Mouse (Mus musculus): Measurements from ENCODE around the gene Zfp628. TPM values are rescaled to one million over a fixed set of nuclear protein-coding genes. Genes with fewer than 3 reads are reported as not detected.
A peak's percentile ranks its signal among the peaks of the same experiment; 100 is the strongest.

Zfp628 gene
- total RNA-seq, 2 experiments from 2014 or later = 1.9 to 7.3 TPM

DNA sequence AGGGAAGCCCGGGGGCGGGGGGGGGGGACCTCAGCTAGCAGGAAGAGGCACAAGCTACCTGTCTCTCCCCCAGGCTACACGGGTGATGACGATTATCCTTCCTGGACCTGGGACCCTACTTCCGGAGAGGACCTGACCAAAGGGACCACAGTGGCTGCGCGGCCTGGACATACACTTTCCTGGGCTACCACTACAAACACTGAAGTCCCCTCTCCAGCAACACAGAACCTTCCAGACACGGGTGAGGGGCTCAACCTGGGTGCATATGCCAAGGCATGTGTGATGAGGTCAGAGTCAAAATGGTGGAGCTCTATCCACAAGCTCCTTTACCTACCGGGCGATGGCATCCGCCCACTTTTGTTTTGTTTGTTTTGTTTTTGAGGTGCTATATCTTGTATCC, 22.4 kb downstream of the Zfp628 start:
- ATAC-seq (ENCODE audit: poor library complexity, severe bottlenecking) = no peak

DNA sequence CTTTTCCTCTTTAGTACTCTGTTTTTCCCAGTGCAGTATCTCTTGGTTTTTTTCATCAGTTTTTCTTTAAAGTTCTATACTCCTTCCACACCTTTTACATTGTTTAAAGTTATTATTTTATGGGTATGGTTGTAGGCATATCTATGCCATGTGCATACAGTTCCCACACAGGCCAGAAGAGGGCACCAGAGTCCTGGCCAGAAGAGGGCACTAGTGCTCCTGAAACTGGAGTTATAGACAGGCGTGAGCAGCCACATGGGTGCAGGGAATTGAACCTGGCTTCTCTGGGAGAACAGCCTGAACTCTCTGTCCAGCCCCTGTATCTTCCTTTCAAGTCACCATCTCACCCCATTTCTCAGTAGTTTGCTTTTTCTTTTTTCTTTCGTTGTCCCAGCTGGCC, 23.4 kb downstream of the Zfp628 start:
- peak; percentile 60 for ATAC-seq (ENCODE audit: poor library complexity, severe bottlenecking)

DNA sequence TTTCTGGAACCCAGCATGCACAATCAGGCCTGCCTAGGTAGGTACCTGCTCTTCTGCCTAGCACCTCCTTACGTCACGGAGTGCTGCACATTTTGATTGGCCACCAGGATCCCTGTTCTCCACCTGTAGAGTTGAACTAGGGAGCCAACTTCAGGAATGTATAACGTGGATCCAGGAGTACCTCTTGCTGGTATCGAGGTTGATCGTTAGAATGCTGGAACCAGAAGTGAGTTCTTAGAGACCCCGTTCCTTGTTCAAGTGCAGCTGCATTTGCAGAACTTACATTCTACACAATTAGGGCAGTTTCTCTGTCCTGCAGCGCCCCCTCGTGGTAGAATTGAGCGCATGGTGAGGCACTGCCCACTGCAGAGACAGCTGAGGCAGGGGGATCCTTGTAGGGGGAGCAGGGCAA, 25.1 kb downstream of the Zfp628 start:
- ATAC-seq (ENCODE audit: poor library complexity, severe bottlenecking) = peak; percentile 64

DNA sequence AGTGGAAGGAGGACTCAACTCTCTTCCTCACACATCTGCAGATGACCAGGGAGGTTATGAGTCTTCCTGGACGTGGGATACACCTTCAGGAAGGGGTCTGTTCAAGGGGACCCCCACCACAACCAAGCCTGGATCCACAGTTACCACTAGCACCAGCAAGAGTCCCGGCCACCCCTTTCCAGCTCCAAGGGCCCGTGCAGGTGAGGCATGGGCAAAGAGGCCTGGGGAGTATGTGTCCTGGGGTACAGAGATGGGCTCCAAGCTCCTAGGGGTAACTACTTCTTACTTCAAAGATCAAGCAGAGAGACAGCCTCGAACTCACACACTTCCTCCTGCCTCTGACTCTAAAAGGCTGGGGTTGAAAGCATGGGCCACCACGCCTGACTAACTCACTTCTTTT, 27.7 kb downstream of the Zfp628 start:
- ATAC-seq (ENCODE audit: poor library complexity, severe bottlenecking) = no peak

DNA sequence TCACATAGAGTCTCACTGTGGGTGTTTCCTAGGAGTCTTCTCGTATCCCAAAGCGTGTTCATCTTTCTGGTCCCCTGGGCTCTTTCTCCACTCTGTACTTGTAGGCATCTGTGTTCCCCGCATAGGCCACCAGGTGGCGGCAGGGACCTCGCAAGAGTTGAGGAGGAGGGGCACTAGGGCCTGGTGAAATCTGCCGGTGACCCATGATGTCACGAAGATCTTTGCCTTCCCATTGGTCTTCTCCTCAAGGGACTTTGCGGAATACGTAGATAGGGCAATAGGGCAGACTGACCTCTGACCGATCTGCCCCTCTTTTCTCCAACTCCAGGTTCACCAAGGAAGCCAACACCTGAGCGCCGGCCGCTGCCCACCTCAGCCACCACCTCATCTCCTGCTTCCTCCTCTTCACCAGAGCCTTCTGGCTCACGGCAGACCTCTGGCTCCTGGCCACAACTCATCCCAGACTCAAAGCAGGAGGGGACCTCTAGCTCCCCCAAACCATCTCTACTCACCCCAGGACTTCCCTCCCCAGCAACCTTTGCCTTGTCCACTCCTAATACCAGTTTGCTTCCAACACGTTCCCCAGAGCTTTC, 28.3 kb downstream of the Zfp628 start:
- peak; percentile 93 for ATAC-seq (ENCODE audit: poor library complexity, severe bottlenecking)

DNA sequence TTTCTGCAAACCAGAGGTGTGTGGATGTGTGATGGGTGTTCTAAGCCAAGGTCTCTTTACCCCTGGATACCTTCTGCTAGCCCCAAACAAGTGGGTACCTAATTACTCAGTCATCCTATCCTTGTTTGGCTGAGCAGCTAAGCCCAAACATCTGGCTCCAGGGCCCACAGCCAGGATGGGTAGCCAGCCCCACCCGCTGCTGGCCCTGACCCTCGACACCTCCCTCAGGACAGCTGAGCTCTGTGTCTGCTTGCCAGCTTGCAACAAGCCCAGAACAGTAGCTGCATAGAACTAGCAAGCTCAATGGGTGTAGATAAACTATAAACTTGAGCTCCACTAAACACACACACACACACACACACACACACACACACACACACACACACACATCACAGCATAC, 32.8 kb downstream of the Zfp628 start:
- ATAC-seq (ENCODE audit: poor library complexity, severe bottlenecking) = no peak

DNA sequence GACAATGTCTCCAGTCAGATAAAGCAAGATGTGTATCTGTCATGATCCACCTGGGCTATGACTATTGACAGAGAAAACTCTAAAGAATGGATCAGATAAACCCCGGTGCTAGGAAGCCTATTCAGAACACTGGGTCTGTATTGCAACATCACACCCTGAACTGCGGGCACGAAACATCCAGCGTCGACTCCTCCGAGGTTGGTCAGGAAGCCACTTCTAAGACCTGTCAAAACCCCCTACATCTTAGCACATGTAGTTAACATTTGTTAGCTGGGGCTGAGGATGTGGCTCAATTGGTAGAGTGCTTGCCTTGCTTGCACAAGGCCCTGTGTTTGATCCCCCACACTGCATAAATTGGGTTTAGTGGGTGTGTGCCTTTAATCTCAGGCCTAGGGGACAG, 33.4 kb downstream of the Zfp628 start:
- ATAC-seq (ENCODE audit: poor library complexity, severe bottlenecking) = peak; percentile 65

DNA sequence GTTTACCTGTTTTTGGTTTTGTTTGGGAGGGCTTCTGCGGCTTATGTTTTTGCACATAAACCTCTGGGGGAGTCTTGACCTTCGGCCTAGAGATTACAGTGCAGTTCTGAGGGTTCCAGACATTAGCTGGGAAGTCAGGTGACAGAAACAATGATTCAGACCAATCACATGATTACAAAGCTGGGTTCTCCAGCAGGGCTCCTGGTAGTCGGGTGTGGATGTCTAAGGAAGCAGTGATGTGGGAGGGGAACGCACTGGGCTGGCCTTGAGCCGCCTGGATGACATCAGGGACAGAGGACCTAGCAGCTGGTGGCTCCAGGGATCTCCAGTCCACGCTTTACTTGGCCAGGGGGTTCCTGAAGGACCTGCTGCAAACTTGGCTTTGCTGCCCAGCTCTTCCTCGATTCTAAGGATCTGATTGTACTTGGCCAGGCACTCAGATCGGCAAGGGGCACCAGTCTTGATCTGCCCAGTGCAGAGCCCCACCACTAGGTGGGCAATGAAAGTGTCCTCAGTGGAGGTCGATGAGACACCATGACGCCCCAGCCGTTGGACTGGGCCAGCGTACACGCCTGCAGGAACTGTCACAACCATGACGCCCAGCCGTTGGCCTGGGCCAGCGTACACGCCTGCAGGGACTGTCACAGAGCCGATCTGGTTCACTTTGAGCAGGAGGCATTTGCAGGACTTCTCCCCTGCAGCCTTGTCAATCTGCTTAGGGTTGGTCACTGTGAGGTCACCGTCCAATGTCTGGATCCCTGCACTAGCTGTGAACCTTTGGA, 35.7 kb downstream of the Zfp628 start:
- no peak for ATAC-seq (ENCODE audit: poor library complexity, severe bottlenecking)

DNA sequence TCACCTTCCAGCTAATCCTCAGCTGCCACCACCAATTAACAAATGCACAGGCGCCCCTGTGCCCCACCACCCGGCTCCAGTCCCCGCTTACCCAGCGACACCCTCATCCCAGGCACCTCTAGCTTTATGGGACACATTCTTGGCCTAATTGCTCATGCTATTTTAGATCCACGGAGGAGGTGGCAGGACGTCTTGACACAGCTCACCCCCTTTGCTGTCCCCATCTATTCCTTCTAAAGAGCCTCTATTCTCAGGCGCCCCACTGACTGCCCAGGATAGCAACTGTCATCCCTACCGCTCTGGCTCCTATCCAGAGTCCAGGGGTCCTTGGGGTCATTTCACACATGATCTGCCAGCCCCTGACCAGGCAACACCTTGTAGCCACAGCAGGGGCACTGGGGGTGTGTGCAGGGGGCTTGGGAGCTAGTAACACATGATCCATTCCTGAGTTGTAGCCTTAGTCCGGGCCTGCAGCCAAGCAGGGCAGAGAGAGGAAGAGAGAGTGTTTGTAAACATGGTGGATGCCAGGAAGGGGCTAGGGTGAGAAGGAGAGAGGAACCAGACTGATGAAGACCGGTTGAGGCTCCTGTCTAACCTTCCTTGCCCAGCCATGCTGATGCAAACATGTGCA, 38.9 kb downstream of the Zfp628 start:
- ATAC-seq (ENCODE audit: poor library complexity, severe bottlenecking) = no peak

DNA sequence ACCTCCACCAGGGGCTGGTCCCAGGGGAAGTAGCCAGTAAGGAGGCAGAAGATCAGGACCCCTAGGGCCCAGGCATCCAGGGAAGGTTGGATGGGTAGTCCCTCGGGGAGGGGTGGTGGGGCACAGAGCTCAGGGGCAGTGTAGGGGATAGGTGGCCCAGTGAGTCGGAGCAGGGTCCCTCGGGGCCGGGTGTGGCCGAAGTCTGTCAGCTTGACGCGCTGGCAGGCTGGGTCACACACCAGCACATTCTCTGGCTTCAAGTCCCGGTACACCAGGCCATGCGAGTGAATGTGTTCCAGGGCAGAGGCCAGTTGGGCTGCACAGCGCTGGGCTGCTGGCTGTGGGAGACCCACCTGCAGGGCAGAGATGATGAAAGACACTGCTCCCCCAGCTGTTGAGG, 42.3 kb downstream of the Zfp628 start:
- ATAC-seq (ENCODE audit: poor library complexity, severe bottlenecking) = no peak

DNA sequence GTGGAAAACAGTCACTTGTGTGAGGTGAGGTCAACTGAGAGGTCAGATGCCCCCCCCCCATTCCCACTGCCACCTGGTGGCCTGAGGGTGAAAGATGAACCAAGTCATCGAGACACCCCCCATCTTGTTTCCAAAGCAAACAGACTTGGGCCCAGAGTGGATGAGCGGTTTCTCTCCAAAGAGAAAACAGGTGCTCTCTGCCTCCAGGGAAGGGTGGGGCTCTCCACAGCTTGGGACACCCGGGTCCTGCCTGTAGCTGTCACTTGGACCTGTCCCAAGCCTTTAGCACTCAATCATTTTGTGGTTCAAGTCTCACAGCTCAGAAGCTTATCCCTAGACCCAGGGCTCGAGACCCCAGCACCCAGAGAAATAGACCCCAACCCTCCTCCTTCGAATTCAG, 48.5 kb downstream of the Zfp628 start:
- no peak for ATAC-seq (ENCODE audit: poor library complexity, severe bottlenecking)

DNA sequence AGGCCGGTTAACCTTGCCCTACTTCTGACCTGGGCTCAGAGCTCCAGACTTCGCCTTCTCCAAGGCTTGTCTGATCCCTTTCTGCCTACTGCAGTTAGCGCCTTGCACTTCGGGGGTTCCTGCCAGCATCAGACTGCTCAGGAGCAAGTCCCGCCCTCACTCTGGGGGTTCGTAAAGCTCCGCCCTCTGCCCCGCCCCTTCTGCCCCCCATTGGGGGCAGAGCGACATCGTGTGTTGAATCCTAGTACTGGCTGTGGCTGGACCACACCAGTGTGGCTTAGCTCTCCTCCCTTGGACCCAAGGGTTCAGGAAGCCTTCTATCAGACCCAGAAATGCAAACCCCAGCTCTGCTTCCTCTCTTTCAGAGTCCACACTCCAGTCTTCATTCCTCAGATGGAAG, 49.3 kb downstream of the Zfp628 start, which contains the start of gene Sbk2:
TSS of gene Sbk2 (minus strand) at position 135 of the 400 bp plus-strand sequence.
- peak; percentile 93 for ATAC-seq (ENCODE audit: poor library complexity, severe bottlenecking)

DNA sequence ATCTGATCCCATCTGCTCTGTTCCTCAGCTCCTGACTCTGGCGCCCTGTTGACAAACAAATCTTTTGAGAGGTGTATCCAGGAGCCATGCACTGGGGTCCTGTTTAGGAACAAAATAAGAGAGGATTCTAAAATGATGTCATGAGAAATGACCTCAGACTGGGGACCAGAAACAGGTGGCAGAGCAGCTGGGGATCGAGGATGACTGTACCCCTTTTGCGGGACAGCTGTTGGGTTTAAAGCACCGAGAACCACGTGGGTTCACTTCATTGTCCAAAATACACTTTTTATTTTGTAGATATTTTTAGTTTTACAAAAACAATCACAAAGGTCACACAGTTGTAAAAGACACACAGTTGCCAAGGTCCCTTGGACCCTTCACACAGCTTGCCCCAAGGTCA, 50.0 kb downstream of the Zfp628 start:
- ATAC-seq (ENCODE audit: poor library complexity, severe bottlenecking) = no peak

DNA sequence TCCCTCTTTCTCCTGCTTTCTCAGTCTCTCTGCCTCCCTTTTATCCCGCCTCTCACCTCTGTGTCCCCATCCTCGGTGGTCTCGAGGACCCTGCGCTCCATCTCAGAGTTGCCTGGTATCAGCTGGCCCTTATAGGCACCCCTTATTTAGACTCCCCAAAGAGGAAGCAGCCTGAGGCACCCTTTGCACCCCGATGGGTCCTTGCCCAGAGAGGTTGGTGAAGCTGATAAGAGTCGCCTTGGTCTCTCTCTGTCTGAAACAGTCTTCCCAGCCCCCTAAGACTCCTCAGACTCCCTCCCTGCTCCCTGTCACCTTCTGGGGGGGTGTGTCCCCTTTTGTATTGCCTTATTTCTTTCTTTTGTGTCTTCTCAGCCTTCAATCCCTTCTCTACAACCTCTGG, 56.1 kb downstream of the Zfp628 start, which contains the start of gene Sbk3:
TSS of gene Sbk3 (minus strand) at position 101 of the 400 bp plus-strand sequence.
- ATAC-seq (ENCODE audit: poor library complexity, severe bottlenecking) = no peak

Other genes starting within 250 kb of the Zfp628 start
Only the 30 nearest of the 33 such genes appear.
- gene Tmem150b, start 190.0 kb upstream of the Zfp628 start, total RNA-seq (2015) = 11.4 and 13.3 TPM in 2 replicates
- 15.5 and 18.0 TPM in 2 replicates for gene Tmem150b, start 190.0 kb upstream of the Zfp628 start, total RNA-seq (2017)
- gene Kmt5c, start 175.1 kb upstream of the Zfp628 start, total RNA-seq (2015) = 32.4 and 38.4 TPM in 2 replicates
- 44.2 and 58.2 TPM in 2 replicates for gene Kmt5c, start 175.1 kb upstream of the Zfp628 start, total RNA-seq (2017)
- gene Cox6b2, start 162.1 kb upstream of the Zfp628 start, total RNA-seq (2015) = 29.5 and 32.4 TPM in 2 replicates
- 20.5 and 24.8 TPM in 2 replicates for gene Cox6b2, start 162.1 kb upstream of the Zfp628 start, total RNA-seq (2017)
- not detected in 2 replicates for gene Fam71e2, start 143.9 kb upstream of the Zfp628 start, total RNA-seq (2015)
- gene Fam71e2, start 143.9 kb upstream of the Zfp628 start, total RNA-seq (2017) = not detected in 2 replicates
- gene Il11, start 132.4 kb upstream of the Zfp628 start, total RNA-seq (2015) = not detected in 2 replicates
- gene Il11, start 132.4 kb upstream of the Zfp628 start, total RNA-seq (2017) = not detected in 2 replicates
- gene Tmem190, start 132.3 kb upstream of the Zfp628 start, total RNA-seq (2015) = not detected in 2 replicates
- gene Tmem190, start 132.3 kb upstream of the Zfp628 start, total RNA-seq (2017) = not detected in 2 replicates
- gene Tmem238, start 125.6 kb upstream of the Zfp628 start, total RNA-seq (2015) = 1.3 and 3.0 TPM in 2 replicates
- 0.61 and 2.5 TPM in 2 replicates for gene Tmem238, start 125.6 kb upstream of the Zfp628 start, total RNA-seq (2017)
- gene Rpl28, start 122.3 kb upstream of the Zfp628 start, total RNA-seq (2015) = 1,340 and 1,433 TPM in 2 replicates
- 535 and 673 TPM in 2 replicates for gene Rpl28, start 122.3 kb upstream of the Zfp628 start, total RNA-seq (2017)
- gene Ube2s, start 102.6 kb upstream of the Zfp628 start, total RNA-seq (2015) = 313 and 324 TPM in 2 replicates
- gene Ube2s, start 102.6 kb upstream of the Zfp628 start, total RNA-seq (2017) = 178 and 185 TPM in 2 replicates
- gene Shisa7, start 70.5 kb upstream of the Zfp628 start, total RNA-seq (2015) = not detected in 2 replicates
- not detected in 2 replicates for gene Shisa7, start 70.5 kb upstream of the Zfp628 start, total RNA-seq (2017)
- 6.5 and 9.2 TPM in 2 replicates for gene Isoc2b, start 45.0 kb upstream of the Zfp628 start, total RNA-seq (2015)
- 70.2 and 91.2 TPM in 2 replicates for gene Isoc2b, start 45.0 kb upstream of the Zfp628 start, total RNA-seq (2017)
- gene Isoc2a, start 38.1 kb upstream of the Zfp628 start, total RNA-seq (2015) = 2.3 and 3.0 TPM in 2 replicates
- gene Isoc2a, start 38.1 kb upstream of the Zfp628 start, total RNA-seq (2017) = 5.0 TPM in 2 replicates
- gene Gm36210, start 8.7 kb upstream of the Zfp628 start, total RNA-seq (2015) = not detected in 2 replicates
- gene Gm36210, start 8.7 kb upstream of the Zfp628 start, total RNA-seq (2017) = not detected in 2 replicates
- 0.13 and 0.82 TPM in 2 replicates for gene Nat14, start 6.8 kb downstream of the Zfp628 start, total RNA-seq (2015)
- gene Nat14, start 6.8 kb downstream of the Zfp628 start, total RNA-seq (2017) = 0.11 and 1.1 TPM in 2 replicates
- gene Ssc5d, start 10.6 kb downstream of the Zfp628 start, total RNA-seq (2015) = not detected in 2 replicates
- 0.04 TPM in 1 of 2 replicates, not detected in the other for gene Ssc5d, start 10.6 kb downstream of the Zfp628 start, total RNA-seq (2017)
- not detected in 2 replicates for gene Sbk2, start 49.2 kb downstream of the Zfp628 start, total RNA-seq (2015)
- not detected in 2 replicates for gene Sbk2, start 49.2 kb downstream of the Zfp628 start, total RNA-seq (2017)
- 0.09 TPM in 1 of 2 replicates, not detected in the other for gene Sbk3, start 56.0 kb downstream of the Zfp628 start, total RNA-seq (2015)
- gene Sbk3, start 56.0 kb downstream of the Zfp628 start, total RNA-seq (2017) = not detected in 2 replicates
- 5.7 and 14.9 TPM in 2 replicates for gene Zfp579, start 80.9 kb downstream of the Zfp628 start, total RNA-seq (2015)
- gene Zfp579, start 80.9 kb downstream of the Zfp628 start, total RNA-seq (2017) = 0.81 and 0.89 TPM in 2 replicates
- 24.8 and 26.2 TPM in 2 replicates for gene Zfp524, start 99.2 kb downstream of the Zfp628 start, total RNA-seq (2015)
- 13.5 and 13.9 TPM in 2 replicates for gene Zfp524, start 99.2 kb downstream of the Zfp628 start, total RNA-seq (2017)
- gene Fiz1, start 99.5 kb downstream of the Zfp628 start, total RNA-seq (2015) = 19.2 and 20.6 TPM in 2 replicates
- 9.3 and 12.1 TPM in 2 replicates for gene Fiz1, start 99.5 kb downstream of the Zfp628 start, total RNA-seq (2017)
- 0.30 TPM in 1 of 2 replicates, not detected in the other for gene Gm44973, start 100.3 kb downstream of the Zfp628 start, total RNA-seq (2015)
- gene Gm44973, start 100.3 kb downstream of the Zfp628 start, total RNA-seq (2017) = not detected in 2 replicates
- gene Zfp865, start 105.2 kb downstream of the Zfp628 start, total RNA-seq (2015) = 11.9 and 12.0 TPM in 2 replicates
- 13.6 and 14.4 TPM in 2 replicates for gene Zfp865, start 105.2 kb downstream of the Zfp628 start, total RNA-seq (2017)
- gene Ccdc106, start 105.3 kb downstream of the Zfp628 start, total RNA-seq (2015) = 0.13 and 0.48 TPM in 2 replicates
- 2.1 TPM in 1 of 2 replicates, not detected in the other for gene Ccdc106, start 105.3 kb downstream of the Zfp628 start, total RNA-seq (2017)
- gene 4632433K11Rik, start 118.9 kb downstream of the Zfp628 start, total RNA-seq (2015) = 0.62 TPM in 1 of 2 replicates, not detected in the other
- gene 4632433K11Rik, start 118.9 kb downstream of the Zfp628 start, total RNA-seq (2017) = 0.81 TPM in 1 of 2 replicates, not detected in the other
- gene Zfp784, start 123.2 kb downstream of the Zfp628 start, total RNA-seq (2015) = 2.5 and 3.2 TPM in 2 replicates
- 1.7 TPM in 2 replicates for gene Zfp784, start 123.2 kb downstream of the Zfp628 start, total RNA-seq (2017)
- gene Zfp580, start 136.3 kb downstream of the Zfp628 start, total RNA-seq (2015) = 0.25 and 1.6 TPM in 2 replicates
- not detected in 2 replicates for gene Zfp580, start 136.3 kb downstream of the Zfp628 start, total RNA-seq (2017)
- gene U2af2, start 146.9 kb downstream of the Zfp628 start, total RNA-seq (2015) = 68.6 and 71.0 TPM in 2 replicates
- 153 and 170 TPM in 2 replicates for gene U2af2, start 146.9 kb downstream of the Zfp628 start, total RNA-seq (2017)
- gene Epn1, start 165.0 kb downstream of the Zfp628 start, total RNA-seq (2015) = 74.6 and 79.4 TPM in 2 replicates
- gene Epn1, start 165.0 kb downstream of the Zfp628 start, total RNA-seq (2017) = 76.4 and 88.9 TPM in 2 replicates
- gene Rfpl4, start 201.7 kb downstream of the Zfp628 start, total RNA-seq (2015) = not detected in 2 replicates
- not detected in 2 replicates for gene Rfpl4, start 201.7 kb downstream of the Zfp628 start, total RNA-seq (2017)
- gene Rasl2-9, start 210.7 kb downstream of the Zfp628 start, total RNA-seq (2015) = 1.9 and 2.4 TPM in 2 replicates
- gene Rasl2-9, start 210.7 kb downstream of the Zfp628 start, total RNA-seq (2017) = 1.2 TPM in 1 of 2 replicates, not detected in the other